Mouse (Mus musculus) erythroblast, adult 5-6 weeks (primary cell): ENCODE results near the gene Slc38a4. TPM values are rescaled to one million over a fixed set of nuclear protein-coding genes. Genes with fewer than 3 reads are reported as not detected.

Experiments
- total RNA-seq, 2 experiments: library from RNA; stranded (forward) in 1 of 2; stranded (reverse) in 1 of 2; fragments of 150-400 nt in 1 of 2; fragments of 200-764, 138-1000 nt in 1 of 2; gene quantifications; 2 replicates each; pipeline versions ENCODE4 v1.2.3 to v1.2.4; 2015 to 2017; ENCODE audit warnings: low replicate concordance in 2 of 2

The Slc38a4 gene
- total RNA-seq, 2 experiments from 2014 or later = not detected

Other genes with a start within 250 kb of the Slc38a4 start
- gene Pced1b, start 191.2 kb upstream of the Slc38a4 start, total RNA-seq (2015; ENCODE audit: low replicate concordance) = 11.3 and 19.4 TPM in 2 replicates
- gene Pced1b, start 191.2 kb upstream of the Slc38a4 start, total RNA-seq (2017; ENCODE audit: low replicate concordance) = 6.0 and 17.7 TPM in 2 replicates
- 0.42 TPM in 1 of 2 replicates, not detected in the other for gene Amigo2, start 191.3 kb upstream of the Slc38a4 start, total RNA-seq (2015; ENCODE audit: low replicate concordance)
- gene Amigo2, start 191.3 kb upstream of the Slc38a4 start, total RNA-seq (2017; ENCODE audit: low replicate concordance) = 0.42 and 0.85 TPM in 2 replicates